Mouse (Mus musculus) small intestine, adult 2 months (tissue): Measurements from ENCODE around the gene Atmin. TPM values are rescaled to one million over a fixed set of nuclear protein-coding genes. Genes with fewer than 3 reads are reported as not detected.

Experiments used
- H3K27ac ChIP-seq: fragments of 200-500 bp; 2 replicates; pipeline ENCODE4 v1.5.1; 2012; ENCODE audit warnings: low read depth, low read length, control low read depth, inconsistent platforms; ENCODE audit not compliant: insufficient read depth
- H3K27me3 ChIP-seq: fragments of 200-500 bp; 2 replicates; pipeline ENCODE4 v1.6.1; 2012; ENCODE audit warnings: mild to moderate bottlenecking, moderate library complexity, low read length, inconsistent platforms; ENCODE audit not compliant: control insufficient read depth, insufficient read depth
- H3K36me3 ChIP-seq: fragments of 200-500 bp; 2 replicates; pipeline ENCODE4 v1.6.1; 2012; ENCODE audit warnings: mild to moderate bottlenecking, low read length, control low read depth, inconsistent platforms; ENCODE audit not compliant: control insufficient read depth, insufficient read depth
- H3K4me1 ChIP-seq: fragments of 200-500 bp; 2 replicates; pipeline ENCODE4 v1.6.1; 2012; ENCODE audit warnings: low read length, inconsistent platforms, mixed read lengths; ENCODE audit not compliant: control insufficient read depth, insufficient read depth, insufficient read length
- H3K4me3 ChIP-seq: fragments of 200-500 bp; 2 replicates; pipeline ENCODE4 v1.5.1; 2012; ENCODE audit warnings: low read depth, mild to moderate bottlenecking, control low read depth, inconsistent platforms, low read length, moderate library complexity
- CTCF ChIP-seq: fragments of 200-500 bp; IDR thresholded peaks from 2 replicates; pipeline ENCODE4 v1.5.1; 2012; ENCODE audit warnings: low read depth, mild to moderate bottlenecking, control low read depth, inconsistent platforms, low read length, moderate library complexity, mixed read lengths; ENCODE audit not compliant: insufficient replicate concordance, insufficient read length; ENCODE audit errors: extremely low read depth
- POLR2A ChIP-seq: fragments of 200-500 bp; IDR thresholded peaks from 2 replicates; pipeline ENCODE4 v1.6.1; 2012; ENCODE audit warnings: low read depth, mild to moderate bottlenecking, control low read depth, inconsistent platforms, low read length, moderate library complexity
- WGBS: fragments of 180-500 bp; shearing (Covaris S2); methylation state at CpG from one replicate; pipeline ENCODE4 v1.1.7; 2018; 5-methylcytosine and 5-hydroxymethylcytosine counted together
- polyA plus RNA-seq: library from polyadenylated mRNA; depleted of rRNA; stranded (reverse); fragments of >200 nt; gene quantifications from 2 replicates; pipeline ENCODE4 v1.2.3, GENCODE M21; 2012; rRNA removed

The Atmin gene
- polyA plus RNA-seq, result 6.7 and 10.4 TPM in 2 replicates

DNA sequence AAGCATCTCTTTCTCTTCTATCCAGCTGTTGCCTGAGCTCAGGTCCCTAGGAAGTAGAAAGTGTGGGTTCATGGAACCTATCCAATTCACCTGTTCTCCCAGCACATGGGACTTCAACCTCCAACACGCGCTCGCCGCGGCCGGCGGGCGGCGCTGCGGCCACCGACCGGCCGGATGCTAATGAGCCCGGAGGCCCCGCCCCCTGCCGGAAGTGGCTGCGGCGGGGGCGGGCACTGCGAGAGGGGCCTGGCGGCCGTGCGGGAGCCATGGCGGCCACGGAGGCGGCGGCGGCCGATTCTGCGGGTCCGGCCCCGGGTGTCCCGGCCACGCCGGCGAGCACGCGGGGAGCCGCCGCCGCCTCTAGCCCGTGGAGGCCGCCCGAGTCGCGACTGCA lies at the start of gene Atmin:
Gene Atmin, plus strand, starts transcription at position 233 of the 394 bp plus-strand sequence.
- TF ChIP-seq POLR2A (no peak; the same call in 1 of the 2 replicates), CTCF (peak; percentile 78)
- Histone ChIP-seq H3K27me3 (no peaks in the 10 kb centered on the region), H3K36me3 (no peaks in the 10 kb centered on the region), H3K4me3 (peak within 1 kb of the TSS; percentile 84), H3K27ac (no peak within 1 kb of the TSS; the same call in 1 of the 2 replicates), H3K4me1 (peaks cover 13% of the 10 kb centered on the region)
- 0% methylated on average over 35 of the region's 46 CpGs for WGBS

DNA sequence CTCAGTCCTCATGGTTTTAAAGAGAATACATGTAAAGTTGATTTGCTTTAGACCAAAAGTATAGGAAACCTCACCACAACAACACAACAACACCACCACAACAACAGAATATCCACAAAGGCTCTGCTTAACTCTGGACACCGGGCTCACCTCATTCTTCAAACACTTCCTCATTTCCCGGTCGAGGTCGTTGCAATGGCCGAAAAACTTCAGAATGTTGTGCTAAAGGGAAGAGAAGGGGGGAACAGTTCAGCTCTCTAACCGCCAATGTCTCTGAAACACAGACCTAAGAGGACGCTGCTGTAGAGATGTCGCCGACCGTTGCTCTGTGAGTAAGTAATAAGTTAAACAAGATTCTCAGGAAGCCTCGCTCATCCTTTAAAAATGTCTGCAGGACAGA lies 49.3 kb upstream of the Atmin start:
- TF ChIP-seq CTCF (no peak), POLR2A (no peak)
- no peak overlapping the region for H3K27ac ChIP-seq
- no peak overlapping the region for H3K4me3 ChIP-seq
- 80% methylated on average over 11 of the region's 11 CpGs for WGBS
- H3K36me3 ChIP-seq, result peaks cover 6% of the 10 kb centered on the region
- peaks cover 7% of the 10 kb centered on the region; the same call in 1 of the 2 replicates for H3K4me1 ChIP-seq
- H3K27me3 ChIP-seq, result no peaks in the 10 kb centered on the region

- Histone ChIP-seq H3K4me3 (no peak overlapping the region), H3K27me3 (no peaks in the 10 kb centered on the region), H3K36me3 (peaks cover 2% of the 10 kb centered on the region; the same call in 1 of the 2 replicates), H3K4me1 (peaks cover 7% of the 10 kb centered on the region; the same call in 1 of the 2 replicates), H3K27ac (no peak overlapping the region)
- TF ChIP-seq CTCF (no peak), POLR2A (no peak)
- WGBS, result 93% methylated on average over 6 of the region's 6 CpGs
Observed at GRCm38 (mm10) chr8:116895521-116895920, 47.7 kb upstream of the Atmin start.

DNA sequence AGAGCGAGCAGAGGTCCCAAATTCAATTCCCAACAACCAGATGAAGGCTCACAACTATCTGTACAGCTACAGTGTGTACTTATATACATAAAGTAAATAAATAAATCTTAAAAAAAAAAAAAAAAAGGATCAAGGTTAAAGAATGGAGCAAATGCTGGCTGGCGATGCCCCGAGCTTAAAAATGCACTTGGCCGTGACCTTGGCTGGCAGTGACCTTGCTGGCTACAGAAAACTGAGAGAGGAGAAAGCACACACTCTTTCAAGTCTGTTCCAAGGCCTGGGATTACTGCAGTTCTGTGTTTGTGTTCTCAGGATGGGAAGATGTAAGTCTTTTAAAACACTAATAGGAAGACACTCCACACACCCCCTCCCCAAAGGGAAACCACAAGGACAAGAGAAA lies 38.5 kb upstream of the Atmin start:
- TF ChIP-seq CTCF (no peak), POLR2A (no peak)
- Histone ChIP-seq H3K4me1 (no peaks in the 10 kb centered on the region), H3K36me3 (peaks cover 10% of the 10 kb centered on the region; the same call in 1 of the 2 replicates), H3K4me3 (no peak overlapping the region), H3K27me3 (no peaks in the 10 kb centered on the region), H3K27ac (peak overlapping the region; percentile 46; the same call in 1 of the 2 replicates)
- over 99% methylated on average over 4 of the region's 4 CpGs for WGBS

DNA sequence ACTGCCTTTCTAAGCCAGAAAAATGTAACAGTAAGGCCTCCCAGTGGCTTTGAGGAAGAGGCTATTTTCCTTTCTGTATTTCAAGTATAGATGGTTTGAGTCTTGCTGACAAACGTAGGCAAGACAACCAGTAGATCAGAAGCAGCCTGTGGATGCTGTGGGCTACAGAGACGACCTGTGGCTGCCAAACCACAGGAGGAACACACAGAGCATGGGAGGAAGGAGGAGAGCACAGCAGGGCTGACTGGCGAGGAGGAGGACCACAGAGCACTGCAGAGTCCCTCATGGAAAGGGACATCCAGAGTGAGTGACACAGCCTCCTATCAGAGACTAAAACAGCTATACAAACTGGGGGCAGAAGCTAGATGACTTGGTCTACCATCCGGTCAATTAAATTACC lies 37.9 kb upstream of the Atmin start:
- H3K36me3 ChIP-seq, result peaks cover 10% of the 10 kb centered on the region; the same call in 1 of the 2 replicates
- 89% methylated on average over 4 of the region's 4 CpGs for WGBS
- H3K27ac ChIP-seq, result 0 out of 2 replicates have a peak overlapping the region, but pooled peaks have one; percentile 46
- no peak for TF ChIP-seq POLR2A
- TF ChIP-seq CTCF, result no peak
- H3K27me3 ChIP-seq, result no peaks in the 10 kb centered on the region
- no peak overlapping the region for H3K4me3 ChIP-seq
- no peaks in the 10 kb centered on the region for H3K4me1 ChIP-seq

GRCm38 (mm10) chr8:116905836-116906235 lies 37.4 kb upstream of the Atmin start:
- TF ChIP-seq POLR2A, result no peak
- TF ChIP-seq CTCF, result no peak
- H3K27ac ChIP-seq, result no peak overlapping the region
- H3K36me3 ChIP-seq, result peaks cover 13% of the 10 kb centered on the region; the same call in 1 of the 2 replicates
- no peaks in the 10 kb centered on the region for H3K27me3 ChIP-seq
- WGBS, result 94% methylated on average over 4 of the region's 4 CpGs
- no peaks in the 10 kb centered on the region for H3K4me1 ChIP-seq
- no peak overlapping the region for H3K4me3 ChIP-seq

GRCm38 (mm10) chr8:116921005-116921336 lies 22.2 kb upstream of the Atmin start:
- 1% methylated on average over 22 of the region's 22 CpGs for WGBS
- Histone ChIP-seq H3K4me3 (peak overlapping the region; percentile 89), H3K36me3 (no peaks in the 10 kb centered on the region), H3K27ac (peak overlapping the region; percentile 69), H3K4me1 (peaks cover 4% of the 10 kb centered on the region; the same call in 1 of the 2 replicates), H3K27me3 (no peaks in the 10 kb centered on the region)
- TF ChIP-seq POLR2A, result no peak
- TF ChIP-seq CTCF, result no peak
